Mouse (Mus musculus) frontal cortex, postnatal 10 days (tissue): ENCODE measurements around the gene Rasd1.
"Not testable (repeated sequence)": the region's sequence is repeated elsewhere in the genome, so short reads cannot be mapped to it uniquely, and the experiment has no call there.

Experiments used
- DNase-seq, 2 experiments: peaks; one replicate each; pipeline ENCODE4 v3.0.0; 2022; ENCODE audit warnings: low spot score in 2 of 2, mixed read lengths in 1 of 2

The Rasd1 gene

DNA sequence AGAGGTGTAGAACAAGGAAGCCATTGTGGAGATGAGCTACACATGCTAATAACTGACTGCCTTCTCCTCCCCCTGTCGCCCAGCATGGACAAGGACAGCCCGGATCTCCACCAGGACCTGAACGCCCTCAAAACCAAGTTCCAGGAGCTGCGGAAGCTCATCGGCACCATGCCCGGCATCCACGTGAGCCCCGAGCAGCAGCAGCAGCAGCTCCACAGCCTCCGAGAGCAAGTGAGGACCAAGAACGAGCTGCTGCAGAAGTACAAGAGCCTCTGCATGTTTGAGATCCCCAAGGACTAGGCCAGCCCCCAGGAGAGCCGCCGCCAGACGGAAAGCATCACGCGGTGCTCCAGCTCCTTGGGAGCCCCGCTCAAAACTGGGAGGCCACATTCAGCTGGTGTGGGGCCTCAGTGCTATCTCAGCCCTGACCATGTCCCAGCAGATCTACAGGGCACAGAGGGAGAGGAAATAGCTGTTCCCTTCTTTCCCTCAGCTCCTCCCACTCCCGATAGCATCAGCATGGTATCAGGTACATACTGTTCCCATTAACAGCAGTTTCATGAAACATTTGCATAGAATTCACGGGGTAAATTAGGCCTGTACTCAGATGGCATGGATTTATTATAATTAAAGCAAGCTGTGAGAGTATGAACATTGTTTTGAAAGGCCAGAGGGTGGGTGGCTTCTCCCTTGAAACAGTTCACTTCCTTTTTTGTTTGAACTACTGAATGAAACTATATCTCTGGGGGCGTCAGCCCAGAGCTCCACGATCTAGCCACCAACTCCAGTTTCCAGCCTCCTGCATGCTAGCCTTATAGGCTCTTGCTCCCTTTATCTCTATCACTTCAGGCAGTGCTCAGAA, 4.0 kb downstream of the Rasd1 start:
- DNase-seq: no peak

DNA sequence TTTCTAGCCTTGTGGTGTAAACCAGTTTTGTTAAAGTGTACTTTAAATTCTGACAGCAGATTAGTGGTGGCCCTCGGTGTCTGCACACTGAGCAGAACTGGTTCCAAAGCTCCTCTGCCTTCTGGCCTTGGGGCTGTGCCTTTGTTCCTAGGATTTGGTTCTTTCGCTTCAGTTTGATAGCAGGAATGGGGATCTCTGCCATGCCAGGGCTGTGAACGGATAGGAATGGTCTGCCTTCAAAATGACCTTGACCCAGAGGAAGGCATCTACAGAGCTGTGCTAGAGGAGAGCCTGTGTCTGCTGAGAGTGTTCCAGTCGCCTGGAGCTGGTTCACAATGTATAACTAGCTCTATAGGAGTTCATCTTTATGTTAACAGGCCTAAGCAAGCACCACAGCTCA, 5.3 kb downstream of the Rasd1 start:
- no peak for DNase-seq

DNA sequence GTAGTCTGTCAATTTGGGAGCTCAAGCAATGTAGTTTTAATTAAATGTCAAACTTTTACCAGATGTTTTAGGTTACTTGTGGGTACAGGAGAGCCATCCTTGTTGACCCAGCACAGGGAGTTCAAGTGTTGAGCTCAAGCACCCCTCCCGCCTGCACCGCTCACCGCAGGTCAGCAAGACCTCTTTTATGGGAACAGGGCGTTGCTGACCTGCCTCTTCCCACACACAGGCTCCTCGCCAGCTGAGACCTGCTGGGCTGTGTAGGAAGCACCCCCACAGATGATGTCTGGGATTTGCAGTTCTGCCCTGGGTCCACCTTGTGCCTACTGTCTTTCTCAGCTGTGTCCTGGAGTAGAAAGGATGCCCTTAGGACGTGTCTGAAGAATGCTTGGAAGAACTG, 8.0 kb downstream of the Rasd1 start:
- DNase-seq: no peak

DNA sequence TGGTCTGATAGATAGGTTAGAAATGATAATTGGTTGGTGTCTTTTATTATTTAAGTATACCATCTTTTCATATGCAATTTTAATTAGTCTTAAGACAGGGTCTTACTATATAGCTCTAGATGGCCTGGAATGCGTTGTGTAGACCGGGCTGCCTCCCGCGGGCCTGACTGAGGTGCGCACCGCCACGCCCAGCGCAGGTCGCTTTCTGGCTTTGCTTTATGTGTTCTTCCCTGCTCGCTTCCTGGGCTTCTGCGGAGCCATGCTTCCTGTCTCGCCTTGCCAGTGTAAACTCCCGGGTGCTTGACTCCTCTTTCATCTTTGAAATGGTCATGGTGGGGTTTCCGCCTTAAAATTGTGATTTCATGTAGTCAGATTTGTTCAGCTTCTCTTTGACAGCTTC, 11.9 kb downstream of the Rasd1 start:
- no peak for DNase-seq

DNA sequence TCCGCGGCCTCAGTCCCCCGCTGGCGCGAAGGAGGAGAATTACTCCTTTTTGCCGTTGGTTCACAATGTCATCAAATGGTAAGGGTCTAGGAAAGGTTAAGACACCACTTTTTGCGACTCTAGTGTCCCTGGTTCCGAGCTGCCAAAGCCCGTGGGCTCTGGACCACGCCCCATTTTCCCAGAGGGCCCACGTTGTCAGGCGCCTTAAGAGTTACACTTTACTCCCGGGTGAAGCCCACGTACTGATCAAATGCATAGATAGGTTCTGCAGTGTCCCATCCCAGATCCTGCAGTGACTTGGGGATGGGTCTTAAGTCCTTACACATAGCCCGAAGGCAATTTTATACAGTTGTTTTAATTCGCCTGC, 16.4 kb downstream of the Rasd1 start:
- DNase-seq: no peak

DNA sequence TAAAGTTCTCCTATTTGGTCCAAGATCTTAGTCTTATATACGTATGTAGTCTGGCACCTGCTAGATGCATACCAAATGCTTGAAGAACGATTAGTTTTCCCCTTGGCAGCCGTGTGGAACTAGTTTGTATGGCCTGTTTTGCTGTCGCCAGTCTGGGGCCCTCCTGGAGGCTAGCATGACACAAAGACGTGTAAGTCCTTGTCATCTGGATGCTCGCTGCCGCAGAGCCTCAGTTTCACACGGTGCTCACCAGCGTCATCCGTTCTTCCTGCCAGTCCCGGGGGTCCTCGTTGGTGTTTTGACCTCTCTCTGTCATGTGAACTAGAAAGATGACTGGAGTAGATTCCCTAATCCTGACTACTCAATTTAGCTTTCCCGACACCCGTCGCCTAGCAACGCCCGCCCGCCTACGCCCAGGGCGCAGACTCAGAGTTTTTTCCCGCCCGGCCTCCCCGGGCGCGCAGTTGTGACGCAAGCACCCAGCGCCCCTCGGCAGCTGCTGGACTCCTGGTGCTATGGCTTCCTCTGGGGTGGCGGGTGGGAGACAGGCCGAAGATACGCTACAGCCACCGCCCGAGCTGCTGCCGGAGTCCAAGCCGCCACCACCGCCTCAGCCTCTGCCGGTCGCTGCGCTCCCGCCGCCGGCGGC, 16.9 kb downstream of the Rasd1 start, which contains the start of gene Med9:
Gene Med9 (plus strand): TSS at position 455 of the 649 bp plus-strand sequence.
- DNase-seq: peak; percentile 94 to 97

DNA sequence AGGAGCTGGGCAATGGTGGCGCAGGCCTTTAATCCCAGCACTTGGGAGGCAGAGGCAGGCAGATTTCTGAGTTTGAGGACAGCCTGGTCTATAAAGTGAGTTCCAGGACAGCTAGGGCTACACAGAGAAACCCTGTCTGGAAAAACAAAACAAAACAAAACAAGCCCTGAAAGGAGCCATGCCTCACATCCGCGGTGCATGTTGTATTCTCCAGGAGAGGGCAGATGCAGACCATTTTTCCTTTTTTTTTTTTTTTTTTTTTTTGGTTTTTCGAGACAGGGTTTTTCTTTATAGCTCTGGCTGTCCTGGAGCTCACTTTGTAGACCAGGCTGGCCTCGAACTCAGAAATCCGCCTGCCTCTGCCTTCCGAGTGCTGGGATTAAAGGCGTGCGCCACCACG, 19.9 kb downstream of the Rasd1 start:
- DNase-seq: not testable (repeated sequence)

DNA sequence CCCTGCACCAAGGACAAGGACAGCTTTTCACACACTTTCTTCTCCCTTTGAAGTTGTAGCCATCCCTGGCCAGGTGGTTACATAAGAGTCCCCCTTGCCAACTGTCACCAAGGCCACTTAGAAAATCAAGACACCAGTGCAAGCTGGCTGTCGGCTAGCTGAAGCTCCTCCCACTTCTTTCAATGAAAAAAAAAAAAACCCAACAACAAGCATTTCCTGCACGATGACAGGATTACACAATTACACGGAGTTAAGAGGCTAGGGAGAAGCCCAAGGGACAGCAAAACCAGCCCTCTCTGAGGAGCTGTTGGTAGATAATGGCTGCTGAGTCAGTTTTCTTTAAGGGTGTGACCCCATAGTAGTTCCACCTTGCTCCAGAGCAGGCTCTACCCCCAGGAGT, 23.4 kb downstream of the Rasd1 start:
- no peak for DNase-seq

DNA sequence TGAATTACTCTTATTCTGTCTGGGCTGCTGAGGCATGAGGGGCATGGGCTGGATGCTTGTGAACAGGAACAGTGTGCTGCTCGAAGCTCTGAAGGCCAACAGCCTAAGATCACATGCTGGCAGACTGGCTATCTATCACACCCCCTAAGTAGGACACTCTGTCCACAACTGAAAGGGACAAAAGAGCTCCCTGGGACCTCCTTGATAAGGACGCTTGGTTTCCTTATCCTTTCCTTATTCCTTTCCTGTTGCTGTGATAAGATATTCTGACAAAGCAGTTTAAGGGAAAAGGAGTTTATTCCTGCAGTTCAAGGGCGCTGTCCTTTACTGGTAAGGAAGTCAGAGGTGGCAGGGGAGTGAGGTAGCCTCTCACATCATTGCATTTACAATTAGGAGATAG, 24.1 kb downstream of the Rasd1 start:
- DNase-seq: no peak

DNA sequence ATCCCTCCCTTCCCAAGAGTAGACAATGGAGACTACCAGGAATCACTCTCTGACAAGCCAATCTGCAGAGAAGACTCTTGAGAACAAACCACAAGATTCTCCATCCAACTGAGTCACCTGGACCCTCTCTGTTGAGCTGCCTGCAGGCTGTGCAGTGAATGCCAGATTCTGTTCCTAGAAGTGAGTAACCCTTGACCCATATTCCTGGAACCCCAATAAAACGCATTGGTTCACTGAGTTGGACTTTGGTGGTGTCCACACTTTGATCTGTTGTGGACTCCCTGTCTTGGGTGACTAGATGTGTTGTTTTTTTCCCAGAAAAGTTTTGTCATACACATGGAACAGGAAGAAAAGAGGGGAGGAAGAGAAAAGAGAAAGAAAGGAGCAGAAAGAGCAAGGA, 24.9 kb downstream of the Rasd1 start:
- no peak for DNase-seq

DNA sequence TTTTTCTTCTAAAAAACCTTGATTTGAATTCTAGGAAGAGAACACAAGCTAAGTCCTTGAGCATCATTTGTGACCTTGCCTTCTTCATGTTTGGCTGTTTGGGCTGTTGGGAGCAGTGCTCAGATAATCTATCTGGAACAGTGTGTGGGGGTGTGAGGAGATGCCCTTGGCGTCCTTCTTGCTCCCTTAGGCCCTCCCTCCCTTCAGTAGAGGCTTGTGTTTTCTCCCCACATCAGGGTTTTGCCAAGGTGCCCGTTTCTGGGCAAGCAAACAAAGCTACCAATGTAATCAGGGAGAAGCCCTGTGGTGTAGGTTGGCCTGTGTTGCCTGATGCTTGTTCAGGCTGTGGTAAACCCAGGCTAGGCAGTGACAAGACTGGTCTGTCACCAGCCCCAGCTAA, 27.1 kb downstream of the Rasd1 start:
- DNase-seq: no peak

DNA sequence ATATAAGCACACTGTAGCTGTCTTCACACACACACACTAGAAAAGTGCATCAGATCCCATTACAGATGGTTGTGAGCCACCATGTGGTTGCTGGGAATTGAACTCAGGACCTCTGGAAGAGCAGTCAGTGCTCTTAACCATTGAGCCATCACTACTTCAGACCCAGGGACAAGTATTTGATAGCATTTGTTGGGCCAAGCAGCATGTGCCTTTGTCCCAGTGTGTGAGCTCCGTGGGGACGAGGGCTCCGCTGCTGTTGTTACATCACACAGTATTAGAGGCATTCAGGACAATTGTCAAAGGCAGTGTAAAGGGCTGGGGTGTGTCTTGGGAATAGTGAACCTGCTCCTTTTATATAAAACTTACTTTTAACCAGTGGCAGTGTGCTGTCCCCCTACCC, 27.7 kb downstream of the Rasd1 start:
- no peak for DNase-seq

DNA sequence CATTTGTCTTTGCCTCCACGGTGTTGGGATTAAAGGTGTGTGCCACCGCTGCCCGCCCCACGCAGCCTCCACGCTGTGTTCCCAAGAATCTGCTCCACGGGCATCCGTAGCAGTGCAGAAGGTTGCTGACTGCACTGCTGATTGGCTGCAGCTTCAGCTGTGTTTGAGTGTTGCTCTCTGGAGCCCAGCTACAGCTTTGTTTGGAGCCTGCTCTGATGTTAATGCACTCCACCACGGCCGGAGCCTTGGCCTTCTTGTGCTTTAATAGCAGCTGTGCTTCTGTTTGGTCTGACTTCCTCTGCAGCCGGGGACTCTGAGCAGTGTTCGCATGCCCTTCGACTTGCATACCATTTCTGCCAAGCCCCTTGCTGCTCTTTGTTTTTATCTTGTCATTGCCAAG, 30.8 kb downstream of the Rasd1 start:
- no peak for DNase-seq

DNA sequence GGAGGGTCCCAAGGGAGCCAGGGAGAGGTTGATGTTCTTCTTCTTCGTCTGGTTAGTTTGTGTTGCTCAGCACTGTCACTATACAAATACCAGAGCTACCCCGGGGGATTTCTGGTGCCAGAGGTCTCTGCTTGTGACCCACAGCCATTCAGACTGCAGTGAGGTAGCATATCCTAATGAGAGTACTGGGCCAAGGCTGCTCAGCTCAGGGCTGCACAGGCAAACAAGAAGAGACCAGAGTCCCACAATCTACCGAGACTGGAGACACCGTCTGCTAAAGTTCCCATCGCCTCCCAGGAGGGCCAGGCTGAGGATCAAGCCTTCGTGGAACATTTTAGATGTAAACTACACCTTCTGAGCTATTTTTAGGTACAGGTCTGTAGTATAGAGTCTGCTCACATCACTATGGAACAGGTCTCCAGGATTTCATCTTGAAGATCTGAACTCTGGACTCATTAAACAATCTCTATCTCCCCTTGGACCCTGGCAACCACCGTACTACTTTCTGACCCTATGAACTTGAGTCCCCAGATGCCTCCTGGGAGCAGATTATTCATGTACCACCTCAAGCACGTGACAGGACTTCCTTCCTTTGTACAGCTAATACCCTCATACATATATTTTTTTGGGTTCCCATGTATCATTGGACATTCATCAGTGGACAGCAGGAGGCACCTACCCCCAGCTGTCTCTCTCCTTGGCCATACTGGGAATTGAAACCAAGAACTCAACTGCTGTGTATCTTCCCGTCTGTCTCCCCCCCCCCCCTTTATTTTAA, 32.0 kb downstream of the Rasd1 start:
- DNase-seq: no peak

DNA sequence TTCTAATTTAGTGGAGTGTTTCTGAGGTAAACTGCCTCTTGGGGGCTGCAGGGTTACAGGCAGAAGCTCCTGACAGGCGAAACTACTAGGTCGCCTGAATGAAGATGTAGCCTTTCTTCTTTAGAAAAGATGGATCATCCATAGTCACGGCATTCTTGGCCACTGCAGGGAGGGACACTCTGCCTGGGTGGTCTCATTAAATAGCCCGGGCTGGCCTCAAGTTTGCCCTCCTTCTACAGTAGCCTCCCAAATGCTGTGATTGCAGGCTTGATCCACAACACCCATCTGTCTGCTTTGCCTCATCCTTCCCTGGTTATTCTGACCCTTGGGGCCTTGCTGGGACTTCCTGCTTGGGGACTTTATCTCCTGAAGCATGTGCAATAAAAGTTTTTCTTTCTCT, 34.7 kb downstream of the Rasd1 start:
- no peak for DNase-seq

DNA sequence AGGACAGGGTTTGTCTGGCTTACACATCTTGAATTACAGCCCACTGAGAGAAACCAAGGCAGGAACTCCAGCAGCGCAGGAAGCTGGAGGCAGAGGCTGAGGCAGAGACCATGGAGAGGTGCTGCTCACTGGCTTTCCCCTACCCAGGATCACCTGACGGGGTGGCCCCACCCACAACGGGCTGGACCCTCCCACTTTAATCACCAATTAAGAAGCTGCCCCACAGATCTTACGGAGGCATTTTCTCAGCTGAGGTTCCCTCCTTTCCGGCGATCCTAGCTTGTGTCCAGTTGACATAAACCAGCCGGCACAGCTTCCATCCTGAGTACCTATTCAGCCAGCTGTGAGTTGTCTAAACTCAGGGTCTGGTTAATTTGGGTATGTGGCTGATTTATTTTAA, 43.5 kb downstream of the Rasd1 start:
- DNase-seq: no peak

DNA sequence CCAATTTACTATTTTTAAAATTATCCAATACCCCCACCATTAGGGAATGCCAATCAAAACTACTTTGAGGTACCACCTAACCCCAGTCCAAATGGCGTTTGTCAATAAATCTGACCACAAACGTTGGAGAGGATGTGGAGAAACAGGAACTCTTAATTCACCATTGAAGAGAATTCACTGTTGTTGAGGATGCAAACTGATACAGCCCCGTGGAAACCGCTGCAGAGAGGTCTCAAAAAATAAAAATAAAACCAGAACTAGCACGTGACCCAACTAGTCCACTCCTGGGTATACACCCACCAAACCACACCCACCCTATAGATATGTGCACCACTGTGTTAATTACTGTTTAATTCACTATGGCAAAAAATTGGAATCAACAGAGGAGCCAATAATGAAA, 44.4 kb downstream of the Rasd1 start:
- no peak for DNase-seq

DNA sequence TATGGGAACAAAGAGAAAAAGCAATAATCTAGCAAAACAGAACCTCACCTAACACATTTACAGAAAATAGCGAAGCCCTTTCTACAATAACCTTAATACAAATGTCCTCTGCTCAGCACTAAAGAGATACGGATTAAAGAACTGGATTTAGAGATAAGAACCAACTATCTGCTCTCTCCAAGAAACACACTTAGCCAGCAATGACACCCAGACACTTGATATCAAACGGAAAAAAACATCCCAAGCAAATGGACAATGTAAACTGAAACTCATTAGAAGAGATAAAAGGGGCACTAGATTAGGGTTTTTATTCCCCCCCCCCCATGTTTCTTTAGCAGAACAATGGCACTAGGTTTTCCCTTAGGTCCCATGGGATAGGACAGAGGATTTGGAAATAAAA, 45.3 kb downstream of the Rasd1 start:
- DNase-seq: no peak

DNA sequence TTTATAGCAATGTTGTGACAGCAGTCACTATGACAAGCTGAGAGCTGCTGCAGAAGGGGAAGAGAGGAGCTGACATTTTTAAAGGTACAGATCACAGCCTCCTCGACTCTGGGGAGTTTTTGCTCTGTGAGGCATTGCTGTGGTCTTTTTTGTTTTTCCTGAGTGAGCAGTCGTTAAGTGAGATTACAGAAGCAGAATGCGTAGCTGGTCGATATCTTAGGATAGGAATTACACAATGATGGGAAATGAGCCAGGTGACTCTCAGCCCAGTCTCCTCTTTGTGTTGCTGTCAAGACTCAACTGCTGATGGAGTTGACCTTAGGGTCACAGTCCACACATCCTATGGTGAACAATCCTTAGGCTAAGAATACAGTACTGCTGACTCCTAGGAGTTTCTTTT, 46.7 kb downstream of the Rasd1 start:
- no peak for DNase-seq

DNA sequence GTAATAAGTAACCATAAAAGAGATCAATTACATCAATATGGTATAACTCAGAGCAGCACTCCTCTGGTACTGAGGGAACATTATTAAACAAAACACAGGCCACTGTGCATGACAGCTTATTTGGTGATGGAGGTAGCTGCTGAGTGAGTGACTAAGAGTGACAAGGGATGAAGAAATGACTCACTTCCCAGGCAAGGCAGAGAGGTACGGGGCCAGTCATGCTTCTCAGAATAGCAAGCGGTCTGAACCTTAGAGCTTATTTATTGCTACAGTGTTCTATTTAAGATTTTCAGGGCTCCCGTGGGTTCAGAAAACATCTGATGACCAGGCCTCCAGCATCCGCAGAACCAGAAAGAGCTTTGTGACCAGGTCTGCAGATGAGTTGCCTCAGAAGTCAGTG, 51.0 kb downstream of the Rasd1 start:
- DNase-seq: no peak
